Mouse (Mus musculus): Measurements from ENCODE around the gene Capn5. TPM values are rescaled to one million over a fixed set of nuclear protein-coding genes. Genes with fewer than 3 reads are reported as not detected.

Capn5 gene
- polyA plus RNA-seq, 1 experiment from 2014 or later: 2.5 TPM

GRCm38 (mm10) chr7:98172661-98173060, 5.4 kb downstream of the Capn5 start:
- WGBS: 83% methylated on average over 8 of the region's 8 CpGs
- no peak overlapping the region for H3K9ac ChIP-seq (ENCODE audit: low read length)
- H3K27me3 ChIP-seq (ENCODE audit: control insufficient read depth, insufficient read depth, low read length): no peaks in the 10 kb centered on the region
- ATAC-seq (ENCODE audit: insufficient number of reproducible peaks, low FRiP score, low TSS enrichment, low read depth) (no peak), DNase-seq (ENCODE audit: low spot score) (no peak)
- peaks cover 14% of the 10 kb centered on the region for H3K4me1 ChIP-seq (ENCODE audit: control insufficient read depth, insufficient read depth, low read length)
- H3K4me3 ChIP-seq (ENCODE audit: low read depth, low read length): no peak overlapping the region
- H3K4me2 ChIP-seq (ENCODE audit: low read depth, severe bottlenecking): no peak overlapping the region
- H3K36me3 ChIP-seq (ENCODE audit: control insufficient read depth, insufficient read depth, low read length): no peaks in the 10 kb centered on the region
- no peaks in the 10 kb centered on the region for H3K9me3 ChIP-seq (ENCODE audit: control insufficient read depth, low read length)
- H3K27ac ChIP-seq (replicated peaks; ENCODE audit: low read depth, low read length): no peak overlapping the region

- Histone ChIP-seq H3K27ac (replicated peaks; ENCODE audit: low read depth, low read length) (peak overlapping the region; percentile 72), H3K9me3 (ENCODE audit: control insufficient read depth, low read length) (no peaks in the 10 kb centered on the region), H3K36me3 (ENCODE audit: control insufficient read depth, insufficient read depth, low read length) (no peaks in the 10 kb centered on the region), H3K9ac (ENCODE audit: low read length) (no peak overlapping the region), H3K4me1 (ENCODE audit: control insufficient read depth, insufficient read depth, low read length) (peaks cover 14% of the 10 kb centered on the region), H3K4me2 (ENCODE audit: low read depth, severe bottlenecking) (no peak overlapping the region), H3K27me3 (ENCODE audit: control insufficient read depth, insufficient read depth, low read length) (no peaks in the 10 kb centered on the region), H3K4me3 (ENCODE audit: low read depth, low read length) (no peak overlapping the region)
- peak; percentile 59 for DNase-seq (ENCODE audit: low spot score)
- 52% methylated on average over 6 of the region's 6 CpGs for WGBS
- peak; percentile 61 for ATAC-seq (ENCODE audit: insufficient number of reproducible peaks, low FRiP score, low TSS enrichment, low read depth)
Measured at GRCm38 (mm10) chr7:98171141-98172073, 6.7 kb downstream of the Capn5 start.

- 64% methylated on average over 10 of the region's 10 CpGs for WGBS
- no peaks in the 10 kb centered on the region for H3K9me3 ChIP-seq (ENCODE audit: control insufficient read depth, low read length)
Measured at GRCm38 (mm10) chr7:98164999-98165528, 13.0 kb downstream of the Capn5 start.

GRCm38 (mm10) chr7:98164382-98164998, 13.6 kb downstream of the Capn5 start:
- no peak for DNase-seq (ENCODE audit: low spot score)
- ATAC-seq (ENCODE audit: insufficient number of reproducible peaks, low FRiP score, low TSS enrichment, low read depth): no peak
- Histone ChIP-seq H3K27me3 (ENCODE audit: control insufficient read depth, insufficient read depth, low read length) (no peaks in the 10 kb centered on the region), H3K4me2 (ENCODE audit: low read depth, severe bottlenecking) (no peak overlapping the region), H3K27ac (replicated peaks; ENCODE audit: low read depth, low read length) (no peak overlapping the region), H3K9ac (ENCODE audit: low read length) (no peak overlapping the region), H3K4me1 (ENCODE audit: control insufficient read depth, insufficient read depth, low read length) (peaks cover 16% of the 10 kb centered on the region), H3K9me3 (ENCODE audit: control insufficient read depth, low read length) (no peaks in the 10 kb centered on the region), H3K36me3 (ENCODE audit: control insufficient read depth, insufficient read depth, low read length) (no peaks in the 10 kb centered on the region; the same call in 1 of the 2 replicates), H3K4me3 (ENCODE audit: low read depth, low read length) (no peak overlapping the region)
- WGBS: 86% methylated on average over 9 of the region's 9 CpGs

More at GRCm38 (mm10) chr7:98164999-98165528, 13.0 kb downstream of the Capn5 start:
- no peak overlapping the region for H3K4me3 ChIP-seq (ENCODE audit: low read depth, low read length)
- DNase-seq (ENCODE audit: low spot score): no peak
- H3K9ac ChIP-seq (ENCODE audit: low read length): no peak overlapping the region
- peaks cover 15% of the 10 kb centered on the region for H3K4me1 ChIP-seq (ENCODE audit: control insufficient read depth, insufficient read depth, low read length)
- no peak overlapping the region for H3K4me2 ChIP-seq (ENCODE audit: low read depth, severe bottlenecking)
- no peak for ATAC-seq (ENCODE audit: insufficient number of reproducible peaks, low FRiP score, low TSS enrichment, low read depth)
- H3K27ac ChIP-seq (replicated peaks; ENCODE audit: low read depth, low read length): no peak overlapping the region
- no peaks in the 10 kb centered on the region for H3K27me3 ChIP-seq (ENCODE audit: control insufficient read depth, insufficient read depth, low read length)
- no peaks in the 10 kb centered on the region; the same call in 1 of the 2 replicates for H3K36me3 ChIP-seq (ENCODE audit: control insufficient read depth, insufficient read depth, low read length)

- Histone ChIP-seq H3K9ac (ENCODE audit: low read length) (no peak overlapping the region), H3K4me2 (ENCODE audit: low read depth, severe bottlenecking) (no peak overlapping the region), H3K36me3 (ENCODE audit: control insufficient read depth, insufficient read depth, low read length) (no peaks in the 10 kb centered on the region; the same call in 1 of the 2 replicates), H3K27me3 (ENCODE audit: control insufficient read depth, insufficient read depth, low read length) (no peaks in the 10 kb centered on the region), H3K4me3 (ENCODE audit: low read depth, low read length) (no peak overlapping the region), H3K27ac (replicated peaks; ENCODE audit: low read depth, low read length) (no peak overlapping the region), H3K4me1 (ENCODE audit: control insufficient read depth, insufficient read depth, low read length) (peaks cover 16% of the 10 kb centered on the region), H3K9me3 (ENCODE audit: control insufficient read depth, low read length) (no peaks in the 10 kb centered on the region)
- no peak for ATAC-seq (ENCODE audit: insufficient number of reproducible peaks, low FRiP score, low TSS enrichment, low read depth)
- DNase-seq (ENCODE audit: low spot score): no peak
- 54% methylated on average over 3 of the region's 3 CpGs for WGBS
Measured at GRCm38 (mm10) chr7:98163700-98164099, 14.4 kb downstream of the Capn5 start.

- H3K4me1 ChIP-seq (ENCODE audit: control insufficient read depth, insufficient read depth, low read length): peaks cover 16% of the 10 kb centered on the region
- H3K4me3 ChIP-seq (ENCODE audit: low read depth, low read length): no peak overlapping the region
- no peaks in the 10 kb centered on the region; the same call in 1 of the 2 replicates for H3K36me3 ChIP-seq (ENCODE audit: control insufficient read depth, insufficient read depth, low read length)
- H3K9ac ChIP-seq (ENCODE audit: low read length): no peak overlapping the region
- WGBS: 76% methylated on average over 6 of the region's 6 CpGs
- DNase-seq (ENCODE audit: low spot score): no peak
- H3K27me3 ChIP-seq (ENCODE audit: control insufficient read depth, insufficient read depth, low read length): no peaks in the 10 kb centered on the region
- H3K27ac ChIP-seq (replicated peaks; ENCODE audit: low read depth, low read length): no peak overlapping the region
- no peaks in the 10 kb centered on the region for H3K9me3 ChIP-seq (ENCODE audit: control insufficient read depth, low read length)
- no peak; the same call in 1 of the 2 replicates for ATAC-seq (ENCODE audit: insufficient number of reproducible peaks, low FRiP score, low TSS enrichment, low read depth)
- H3K4me2 ChIP-seq (ENCODE audit: low read depth, severe bottlenecking): no peak overlapping the region
Measured at GRCm38 (mm10) chr7:98162239-98162638, 15.8 kb downstream of the Capn5 start.

GRCm38 (mm10) chr7:98160041-98160740, 17.9 kb downstream of the Capn5 start:
- ATAC-seq (ENCODE audit: insufficient number of reproducible peaks, low FRiP score, low TSS enrichment, low read depth) (no peak), DNase-seq (ENCODE audit: low spot score) (no peak)
- 55% methylated on average over 8 of the region's 8 CpGs for WGBS
- Histone ChIP-seq H3K4me3 (ENCODE audit: low read depth, low read length) (no peak overlapping the region), H3K9me3 (ENCODE audit: control insufficient read depth, low read length) (no peaks in the 10 kb centered on the region), H3K27ac (replicated peaks; ENCODE audit: low read depth, low read length) (no peak overlapping the region), H3K4me2 (ENCODE audit: low read depth, severe bottlenecking) (no peak overlapping the region), H3K9ac (ENCODE audit: low read length) (no peak overlapping the region), H3K4me1 (ENCODE audit: control insufficient read depth, insufficient read depth, low read length) (peaks cover 17% of the 10 kb centered on the region), H3K27me3 (ENCODE audit: control insufficient read depth, insufficient read depth, low read length) (no peaks in the 10 kb centered on the region), H3K36me3 (ENCODE audit: control insufficient read depth, insufficient read depth, low read length) (no peaks in the 10 kb centered on the region; the same call in 1 of the 2 replicates)

GRCm38 (mm10) chr7:98158481-98158880, 19.6 kb downstream of the Capn5 start:
- no peak for ATAC-seq (ENCODE audit: insufficient number of reproducible peaks, low FRiP score, low TSS enrichment, low read depth)
- Histone ChIP-seq H3K4me1 (ENCODE audit: control insufficient read depth, insufficient read depth, low read length) (peaks cover 12% of the 10 kb centered on the region), H3K9me3 (ENCODE audit: control insufficient read depth, low read length) (no peaks in the 10 kb centered on the region), H3K36me3 (ENCODE audit: control insufficient read depth, insufficient read depth, low read length) (no peaks in the 10 kb centered on the region; the same call in 1 of the 2 replicates), H3K27me3 (ENCODE audit: control insufficient read depth, insufficient read depth, low read length) (no peaks in the 10 kb centered on the region), H3K4me2 (ENCODE audit: low read depth, severe bottlenecking) (no peak overlapping the region), H3K9ac (ENCODE audit: low read length) (no peak overlapping the region), H3K27ac (replicated peaks; ENCODE audit: low read depth, low read length) (no peak overlapping the region), H3K4me3 (ENCODE audit: low read depth, low read length) (no peak overlapping the region)
- DNase-seq (ENCODE audit: low spot score): peak; percentile 46
- 38% methylated on average over 8 of the region's 8 CpGs for WGBS

Data from limb, embryonic 11.5 days (tissue).